Mouse (Mus musculus) gastrocnemius, postnatal 36 days (tissue): ENCODE data around the gene Smim23. TPM values are rescaled to one million over a fixed set of nuclear protein-coding genes. Genes with fewer than 3 reads are reported as not detected.
A peak's percentile ranks its signal among the peaks of the same experiment; 100 is the strongest.

Experiments
- DNase-seq, 2 experiments: peaks; one replicate each; pipeline ENCODE4 v3.0.0; 2022
- intact Hi-C: fragments of 180-260 bp; cut with DNase I; formaldehyde crosslinking; loops from one replicate; pipeline ENCODE4 v1.15.1; 2025
- long read RNA-seq, 2 experiments: library from polyadenylated mRNA; stranded (forward); transcript quantifications; one replicate each; pipeline ENCODE4 v2.0.0; 2021
- total RNA-seq, 2 experiments: library from RNA; stranded (reverse); gene quantifications; 2 replicates each; pipeline ENCODE4 v1.2.3; 2021

The Smim23 gene
- not detected for total RNA-seq
- long read RNA-seq, experiment 1 = 0 reads
- long read RNA-seq, experiment 2 = 0 reads

DNA sequence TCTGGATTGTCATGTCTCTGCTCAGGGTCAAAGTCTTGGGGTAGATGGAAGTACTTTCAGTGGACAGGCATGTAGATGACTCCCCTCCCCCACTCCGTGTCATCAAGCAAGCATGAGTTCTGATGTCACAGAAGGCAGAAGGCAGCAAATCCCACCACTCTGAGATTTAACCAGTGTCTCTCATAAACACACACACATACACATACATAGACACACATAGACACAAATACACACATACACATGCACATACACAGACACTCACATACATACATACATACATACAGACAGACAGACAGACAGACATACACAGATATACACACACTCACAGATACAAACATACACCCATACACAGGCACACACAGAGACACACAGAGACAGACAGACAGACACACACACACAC, at the start of gene Smim23:
TSS of gene Smim23 (minus strand) at position 101 of the 400 bp plus-strand sequence.
- intact Hi-C loops = no loop called here
- no peak for DNase-seq

DNA sequence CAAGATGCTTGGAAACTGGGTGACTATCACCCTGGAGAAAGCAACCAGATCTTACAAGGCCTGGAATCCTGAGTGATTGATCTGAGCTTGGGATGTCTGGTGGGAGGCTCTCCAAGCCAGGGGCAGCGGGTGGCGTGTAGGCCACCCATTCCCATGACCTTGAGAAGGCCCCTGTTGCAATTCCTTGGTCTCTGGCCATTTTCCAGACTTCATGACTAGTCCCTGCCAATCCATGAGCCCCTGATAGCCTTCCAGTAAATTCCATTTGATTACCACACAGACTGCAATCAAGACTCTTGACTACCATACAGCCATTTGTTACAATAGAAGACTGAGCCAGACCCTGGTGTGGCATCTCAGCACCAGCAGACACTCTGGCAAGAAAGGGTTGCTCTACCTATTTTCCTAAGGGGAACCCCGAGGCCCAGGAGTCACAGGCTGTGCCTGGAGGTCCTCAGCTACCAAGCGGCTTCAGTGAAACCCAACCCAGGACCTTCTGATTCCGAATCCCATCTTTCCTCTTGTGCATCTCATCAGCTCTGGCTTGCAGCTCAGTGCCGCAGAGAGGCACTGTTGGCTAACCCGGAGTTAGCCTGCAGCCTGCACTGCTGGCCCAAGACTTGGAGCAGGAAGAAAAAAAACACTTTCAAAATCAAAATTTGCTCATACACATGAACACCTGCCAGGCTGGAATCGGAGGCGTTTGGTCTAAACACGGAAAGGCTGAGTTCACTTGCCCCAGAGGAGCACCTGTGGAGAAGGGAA, 44.4 kb upstream of the Smim23 start:
- DNase-seq = no peak
- intact Hi-C loops = no loop called here

DNA sequence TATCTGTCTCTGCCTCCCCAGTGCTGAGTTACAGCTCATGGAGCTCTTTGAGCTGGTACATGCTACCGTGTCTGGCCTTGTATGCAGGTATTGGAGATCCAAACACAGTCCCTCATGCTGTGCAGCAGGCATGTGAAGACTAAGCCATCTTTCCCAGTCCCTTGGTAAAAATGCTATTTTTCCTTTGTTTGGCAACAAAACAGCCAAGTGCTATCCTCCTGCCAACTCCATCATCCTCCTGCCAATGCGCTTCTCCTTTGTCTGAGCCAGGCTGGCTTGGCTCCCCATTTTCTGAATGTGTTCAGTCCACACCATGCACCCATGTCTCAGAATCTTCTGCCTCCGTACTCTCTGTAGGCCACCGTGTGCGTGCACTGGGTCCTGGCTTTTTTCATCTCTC, 40.2 kb upstream of the Smim23 start:
- DNase-seq = no peak
- intact Hi-C loops = no loop called here

DNA sequence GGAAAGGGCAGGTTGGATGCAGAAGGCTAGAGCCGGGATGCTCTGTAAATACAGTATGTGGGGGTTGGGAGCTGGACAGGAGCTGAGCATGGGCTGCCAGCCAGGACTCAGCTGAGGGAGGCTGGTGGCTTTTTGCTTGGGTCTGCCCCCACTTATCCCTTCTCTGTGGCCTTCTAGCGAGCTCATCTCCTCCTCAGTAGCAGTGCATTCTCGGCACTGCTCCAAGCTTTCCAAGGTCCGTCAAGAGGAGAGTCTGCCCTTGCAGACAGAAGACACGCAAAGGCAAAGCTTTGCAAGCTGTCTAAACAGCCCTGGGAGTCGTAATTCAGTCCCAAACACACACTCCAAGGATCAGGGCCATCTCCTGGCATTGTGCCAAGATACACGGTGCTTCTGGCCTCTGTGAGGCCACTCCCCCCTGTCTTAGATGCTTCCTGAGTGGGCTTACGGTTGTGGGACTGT, 33.0 kb upstream of the Smim23 start:
- intact Hi-C loops = no loop called here
- DNase-seq = no peak

DNA sequence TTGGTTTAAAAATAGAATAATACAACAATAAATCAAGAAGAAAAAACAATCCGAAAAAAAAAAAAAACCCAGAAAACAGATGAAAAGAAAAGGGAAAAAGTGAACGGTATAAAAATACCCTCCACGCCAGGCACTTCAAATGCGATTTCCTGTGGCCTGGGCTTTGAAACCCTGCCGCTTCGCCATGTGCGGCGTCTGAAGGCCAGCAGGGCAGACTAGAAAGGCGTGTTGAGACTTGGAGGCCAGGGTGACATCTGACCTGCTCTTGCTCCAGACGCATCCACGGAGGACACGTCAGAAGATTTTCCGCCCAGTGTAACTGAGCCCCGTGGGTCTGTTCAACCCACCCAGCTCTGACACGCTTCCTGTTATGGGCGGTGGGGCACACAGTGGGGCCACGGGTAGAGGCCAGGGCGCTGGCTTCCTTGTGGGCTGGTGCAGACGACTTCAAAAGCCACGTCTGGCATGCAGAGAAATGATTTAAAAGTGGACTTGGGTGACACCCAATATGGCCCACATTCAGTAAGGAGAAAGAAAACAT, 22.3 kb upstream of the Smim23 start:
- intact Hi-C loops = no loop called here
- DNase-seq = no peak

DNA sequence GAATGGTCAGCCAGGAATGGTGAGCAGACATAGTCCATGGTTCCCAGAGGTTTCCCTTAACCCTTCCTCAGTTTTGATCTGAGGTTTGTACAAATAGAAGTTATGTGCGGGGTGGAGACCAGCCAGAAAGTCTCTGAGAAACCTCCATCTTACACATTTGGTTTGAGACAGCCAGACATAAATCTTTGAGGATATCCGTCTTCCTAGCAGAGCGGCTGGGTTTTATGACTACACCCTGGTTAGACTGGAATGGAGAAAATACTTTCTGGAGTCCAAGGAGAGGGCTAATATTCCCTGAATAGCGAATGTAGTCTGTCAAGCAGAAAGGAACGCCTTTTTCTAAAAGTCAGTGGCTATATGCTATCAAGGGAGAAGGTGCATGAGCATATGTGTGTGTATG, 16.8 kb upstream of the Smim23 start:
- intact Hi-C loops = no loop called here

DNA sequence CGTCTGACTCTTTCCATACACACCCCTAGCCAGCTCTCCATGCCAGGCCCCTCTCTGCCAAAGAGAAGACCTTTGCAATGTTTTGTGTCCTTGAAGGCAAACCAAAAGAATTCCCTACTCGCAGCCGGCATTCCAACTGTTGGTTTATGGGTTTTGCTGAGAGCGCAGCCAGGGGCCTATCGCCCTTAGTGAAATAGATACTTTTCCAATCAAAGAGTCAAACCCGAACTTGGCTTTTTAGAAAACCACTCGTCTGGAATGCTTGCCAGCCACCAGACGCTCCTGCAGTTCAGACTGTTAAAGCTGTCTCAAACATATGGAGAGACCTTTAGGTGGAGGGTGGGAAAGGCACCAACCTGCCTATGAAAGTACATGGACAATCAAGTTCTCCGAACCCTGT, 15.9 kb upstream of the Smim23 start:
- intact Hi-C loops = no loop called here
- DNase-seq = no peak

More for the DNA sequence above, 16.8 kb upstream of the Smim23 start:
- no peak for DNase-seq

DNA sequence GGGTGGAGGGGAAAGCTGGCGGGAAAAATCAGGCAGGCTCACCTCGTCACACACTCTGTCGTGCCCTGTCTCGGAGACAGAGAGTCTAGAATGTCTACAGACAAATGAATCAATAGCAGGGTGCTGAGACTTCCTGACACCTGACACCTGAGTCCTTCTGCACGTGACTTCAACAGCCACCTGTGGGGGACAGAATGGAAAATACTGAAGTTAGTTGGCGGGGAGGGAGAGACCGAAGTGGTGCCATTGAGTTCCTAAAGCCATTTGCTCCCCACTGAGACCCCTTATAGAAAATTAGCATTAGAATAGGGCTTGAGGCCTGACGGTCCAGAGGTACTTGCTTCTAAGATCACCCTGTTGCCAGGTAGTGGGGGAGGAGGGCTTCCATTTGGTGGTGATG, 10.6 kb upstream of the Smim23 start:
- intact Hi-C loops = no loop called here
- DNase-seq = no peak

DNA sequence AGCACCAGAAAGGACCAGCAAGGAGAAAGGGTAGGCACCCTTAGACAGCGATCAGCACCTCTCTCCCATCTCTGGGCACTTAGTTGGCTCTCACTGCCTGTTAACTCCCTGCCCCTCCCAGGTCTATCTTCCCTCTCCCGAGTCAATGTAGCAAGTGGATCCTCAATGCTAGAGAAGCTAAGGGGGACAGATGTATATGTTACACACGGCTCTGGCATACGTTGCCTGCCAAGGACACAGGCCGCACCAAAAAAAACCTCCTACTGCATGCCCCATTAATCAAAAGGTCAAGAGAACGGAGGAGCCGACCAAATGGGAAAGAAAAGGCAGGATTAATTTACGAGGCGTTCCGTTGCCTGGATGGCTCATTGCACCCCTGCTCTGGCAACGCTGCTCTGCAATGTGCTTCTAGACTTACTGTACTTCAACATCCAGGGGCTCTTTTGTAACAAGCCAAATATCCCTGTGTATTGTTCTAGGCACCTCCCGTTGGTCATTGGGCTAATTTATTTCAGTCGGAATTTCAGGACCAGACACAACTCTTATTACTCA, 10.0 kb upstream of the Smim23 start:
- DNase-seq = no peak
- intact Hi-C loops = no loop called here

DNA sequence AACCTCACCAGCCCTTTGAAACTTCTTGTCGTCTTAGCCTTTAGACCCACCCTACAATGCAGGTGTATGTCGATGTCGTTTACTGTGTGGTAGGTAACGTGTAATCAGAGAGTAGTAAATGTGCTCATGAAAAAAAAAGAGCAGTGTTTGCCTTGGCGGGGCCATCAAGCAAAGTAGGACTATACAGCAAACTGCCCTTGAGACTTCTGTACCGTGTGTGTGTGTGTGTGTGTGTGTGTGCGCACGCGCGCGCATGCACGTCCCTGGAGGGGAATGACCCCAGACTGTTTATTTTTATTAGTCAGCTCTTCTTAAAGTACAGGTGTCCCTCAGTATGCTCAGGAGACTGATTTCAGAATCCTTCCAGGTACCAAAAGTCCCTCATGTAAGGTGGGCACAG, 6.8 kb downstream of the Smim23 start:
- intact Hi-C loops = no loop called here
- DNase-seq = no peak

DNA sequence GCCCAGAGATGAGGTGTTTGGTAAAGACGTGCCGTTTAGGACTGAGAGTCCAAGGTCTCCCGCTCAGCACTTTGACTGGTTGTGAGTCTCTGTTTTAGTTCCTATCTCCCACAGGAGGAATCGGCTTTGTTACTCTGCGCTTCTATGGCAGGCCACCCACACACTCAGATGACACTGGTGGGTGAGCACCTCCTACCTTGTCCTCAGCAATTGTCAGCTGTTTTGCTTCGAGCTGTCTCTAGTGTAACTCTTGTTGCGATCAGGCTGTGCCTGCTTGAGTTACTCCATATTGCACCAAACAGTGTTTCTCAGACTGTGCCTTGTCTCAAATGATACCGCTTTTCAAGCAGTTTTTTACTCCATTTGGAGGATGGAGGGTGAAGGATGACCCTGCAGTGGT, 10.1 kb downstream of the Smim23 start:
- intact Hi-C loops = no loop called here
- DNase-seq = no peak

DNA sequence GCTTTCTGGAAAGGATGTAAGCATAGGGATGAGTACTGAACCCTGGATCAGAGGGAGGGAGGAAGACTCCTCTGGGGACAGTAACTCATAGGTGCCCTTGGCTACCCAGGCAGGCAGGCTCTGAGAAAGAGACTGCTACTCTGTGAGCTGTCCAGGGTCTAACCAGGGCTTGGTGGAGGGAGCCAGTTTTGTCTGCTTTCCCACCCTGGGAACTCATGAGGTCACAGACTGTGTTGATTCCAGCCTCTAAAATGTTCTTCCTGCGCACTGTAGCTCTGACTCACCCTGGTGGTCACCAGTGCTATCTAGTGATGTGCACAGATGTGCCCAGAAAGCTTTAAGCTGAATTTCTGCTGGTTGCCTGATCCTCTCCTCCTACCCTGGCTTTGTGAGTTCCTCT, 15.3 kb downstream of the Smim23 start:
- intact Hi-C loops = loop anchor here (5.0 kb wide), 1 partner anchor 338 kb away; the partner anchor contains the start of gene Fgf18
- DNase-seq = no peak

DNA sequence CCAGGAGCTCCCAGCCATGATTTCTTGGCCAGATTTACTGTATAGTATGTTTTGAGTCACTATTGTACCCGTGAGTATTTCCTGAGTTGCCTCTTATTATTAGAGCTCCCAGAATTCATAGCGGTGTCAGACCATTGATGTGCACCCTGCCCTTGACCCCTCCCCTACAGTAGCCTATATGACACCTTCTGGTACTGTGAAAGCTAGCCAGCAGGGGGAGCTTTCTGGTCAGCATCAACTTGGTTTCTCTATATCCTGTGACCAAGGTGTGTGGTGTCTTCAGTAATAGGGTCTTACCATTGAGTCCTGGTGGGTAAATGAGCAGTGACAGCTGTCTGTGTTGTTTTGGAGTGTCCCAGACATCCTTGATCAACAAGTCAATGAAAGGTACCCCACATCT, 18.4 kb downstream of the Smim23 start:
- intact Hi-C loops = loop anchor here (5.0 kb wide), 1 partner anchor 341 kb away; the partner anchor contains the start of gene Fgf18
- DNase-seq = peak in 1 of 2 experiments; percentile 15

DNA sequence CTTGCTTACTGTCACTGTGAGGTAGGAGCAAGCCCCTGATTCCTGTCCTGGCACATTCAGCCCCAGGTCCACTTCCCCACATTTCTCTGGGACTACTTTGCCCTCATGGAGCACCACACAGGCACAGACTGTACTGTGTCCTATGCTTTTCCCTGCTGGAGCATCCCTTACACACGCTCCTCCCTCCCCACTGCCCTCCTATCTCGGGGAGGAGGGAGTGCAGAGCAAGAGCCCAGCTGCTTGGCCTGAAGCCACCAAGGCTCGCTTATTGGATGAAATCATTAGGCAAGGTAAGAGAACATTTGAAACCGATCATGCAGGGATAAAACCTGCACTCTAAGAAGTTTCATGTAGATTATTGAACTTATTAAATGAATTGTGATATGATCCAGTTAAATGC, 20.7 kb downstream of the Smim23 start:
- intact Hi-C loops = no loop called here
- peak in 1 of 2 experiments; percentile 40 for DNase-seq

DNA sequence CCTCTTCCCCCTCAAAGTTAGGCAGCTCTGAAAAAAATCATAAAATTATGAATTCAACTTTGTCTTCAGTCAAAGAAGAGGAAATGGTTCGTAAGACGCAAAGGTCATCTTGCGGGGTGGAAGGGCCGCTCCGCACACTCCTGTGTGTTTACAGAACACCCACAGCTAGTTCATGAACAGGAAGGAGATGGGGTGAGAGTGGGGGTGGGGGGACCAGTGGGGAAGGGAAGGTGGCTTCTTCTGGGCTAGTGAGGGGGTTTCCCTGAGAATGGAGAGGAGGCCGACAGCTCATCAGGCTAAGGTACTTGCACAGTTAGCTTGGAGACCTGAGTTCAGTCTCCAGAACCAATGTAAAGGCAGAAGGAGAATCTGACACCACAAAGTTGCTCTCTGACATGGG, 22.7 kb downstream of the Smim23 start:
- DNase-seq = no peak
- intact Hi-C loops = no loop called here

DNA sequence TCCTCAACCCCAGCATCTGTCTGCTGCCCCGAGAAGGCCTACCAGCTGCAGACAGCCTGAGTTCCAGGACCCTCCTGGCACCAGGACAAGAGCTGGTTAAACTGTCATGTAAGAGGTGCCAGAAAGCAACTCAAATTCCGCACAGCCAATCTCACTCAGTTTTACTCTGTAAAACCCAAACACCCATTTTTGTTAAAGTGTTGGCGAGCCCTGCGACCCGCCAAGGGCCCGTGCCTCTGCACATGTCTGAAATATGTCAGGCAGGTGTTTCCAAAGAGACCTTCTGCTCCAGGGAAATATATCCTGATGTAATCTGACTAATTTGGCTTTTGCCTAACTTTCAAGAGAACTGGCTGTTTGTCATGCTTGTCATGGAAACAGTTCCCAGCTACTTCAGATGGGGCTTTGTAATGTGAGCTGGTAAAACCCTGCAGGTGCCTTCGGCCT, 23.5 kb downstream of the Smim23 start:
- no peak for DNase-seq
- intact Hi-C loops = no loop called here

DNA sequence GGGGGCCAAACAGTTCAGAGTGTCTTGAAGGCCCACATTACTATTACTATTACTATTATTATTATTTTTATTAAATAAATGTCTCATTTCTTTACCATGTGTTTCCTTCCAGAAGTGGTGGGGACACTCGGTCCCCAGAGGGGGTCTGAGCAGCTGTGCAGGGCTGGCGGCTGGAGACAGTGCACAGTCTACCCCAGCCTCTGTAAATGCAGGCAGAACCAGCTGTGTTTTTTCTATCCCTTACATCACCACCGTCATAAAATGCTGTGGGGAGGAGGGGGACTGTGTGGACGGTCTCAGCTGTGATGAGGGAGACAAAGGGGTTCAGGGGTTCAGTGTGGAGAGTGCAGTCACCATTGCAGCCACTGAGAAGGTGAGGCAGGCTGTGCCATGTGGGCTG, 26.0 kb downstream of the Smim23 start:
- intact Hi-C loops = no loop called here
- no peak for DNase-seq

DNA sequence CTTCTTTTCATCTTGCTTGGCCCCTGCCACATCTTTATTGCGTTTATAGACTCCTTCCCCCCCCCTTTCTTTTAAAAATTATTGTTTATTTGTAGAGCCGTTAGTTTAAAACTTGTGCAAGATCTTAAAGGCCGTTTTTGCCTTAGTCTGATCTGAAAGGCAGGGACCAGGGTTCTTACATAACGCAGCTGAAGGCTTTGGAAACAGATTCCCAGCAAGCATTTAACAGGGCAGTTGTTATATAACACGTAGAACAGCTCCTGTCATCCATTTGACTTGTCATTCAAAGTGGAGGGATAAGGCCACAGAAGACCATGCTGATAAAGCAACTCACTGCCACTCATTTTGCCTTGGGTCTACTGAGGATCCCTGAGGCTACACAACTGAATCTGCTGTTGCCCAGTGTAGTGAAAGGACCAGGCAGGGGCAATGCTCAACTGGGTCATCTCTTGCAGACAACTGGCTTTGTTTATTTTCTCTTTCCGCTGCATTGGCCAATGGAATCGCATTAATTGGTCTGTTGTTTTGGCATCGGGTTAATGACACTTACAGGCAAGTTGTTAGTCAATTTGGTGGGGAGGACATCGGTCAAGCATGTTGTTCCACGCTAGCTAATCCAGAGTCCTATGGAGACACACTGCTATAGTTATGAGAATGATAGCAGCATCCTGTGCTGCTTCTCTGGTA, 29.5 kb downstream of the Smim23 start:
- no peak for DNase-seq
- intact Hi-C loops = no loop called here

DNA sequence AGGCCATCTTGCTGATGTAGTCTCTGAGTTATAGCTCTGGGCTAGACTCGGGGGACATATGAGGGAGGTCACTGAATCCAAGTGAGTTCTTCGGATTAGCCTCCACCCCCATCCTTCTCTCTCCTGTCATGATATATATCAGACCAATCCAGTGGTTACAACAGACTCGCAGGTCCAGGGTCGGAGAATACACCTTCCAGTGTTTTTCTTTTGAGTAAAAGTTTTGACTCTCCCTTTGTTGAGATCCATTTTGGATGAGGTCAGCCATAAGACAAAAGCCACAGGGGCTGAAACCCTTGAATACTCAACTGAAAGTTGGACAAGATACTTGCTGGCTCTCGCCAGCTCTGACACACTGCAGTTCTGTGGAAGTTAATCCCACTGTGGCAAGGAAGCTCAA, 38.2 kb downstream of the Smim23 start:
- intact Hi-C loops = no loop called here
- DNase-seq = peak in 1 of 2 experiments; percentile 12

DNA sequence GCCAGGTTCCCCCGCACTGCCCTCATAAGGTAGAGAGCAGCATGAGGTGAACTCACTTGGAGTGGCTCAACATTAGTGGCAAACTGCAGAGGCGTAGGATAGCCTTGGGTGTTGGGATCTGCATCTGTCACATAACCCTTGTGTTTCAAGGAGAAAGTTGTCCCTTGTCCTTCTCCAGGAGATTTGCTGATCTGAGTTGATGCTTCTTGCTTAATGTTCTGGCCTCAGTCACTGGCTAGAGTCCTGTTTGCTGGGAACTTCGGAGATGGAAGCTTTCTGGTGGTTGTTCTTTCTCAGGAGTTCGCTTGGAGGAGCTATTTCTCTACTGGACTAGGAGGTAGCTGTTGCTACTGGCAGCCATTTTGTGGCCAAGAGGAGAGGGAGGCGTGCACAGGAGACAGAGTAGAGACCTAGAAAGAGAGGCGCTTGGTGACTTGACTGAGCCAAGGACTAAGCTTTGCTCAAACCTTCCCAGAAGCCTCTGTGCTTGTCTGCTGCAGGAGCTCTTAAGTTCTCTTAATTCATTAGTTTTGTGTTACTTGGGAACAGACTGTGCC, 38.7 kb downstream of the Smim23 start:
- intact Hi-C loops = no loop called here
- no peak for DNase-seq

DNA sequence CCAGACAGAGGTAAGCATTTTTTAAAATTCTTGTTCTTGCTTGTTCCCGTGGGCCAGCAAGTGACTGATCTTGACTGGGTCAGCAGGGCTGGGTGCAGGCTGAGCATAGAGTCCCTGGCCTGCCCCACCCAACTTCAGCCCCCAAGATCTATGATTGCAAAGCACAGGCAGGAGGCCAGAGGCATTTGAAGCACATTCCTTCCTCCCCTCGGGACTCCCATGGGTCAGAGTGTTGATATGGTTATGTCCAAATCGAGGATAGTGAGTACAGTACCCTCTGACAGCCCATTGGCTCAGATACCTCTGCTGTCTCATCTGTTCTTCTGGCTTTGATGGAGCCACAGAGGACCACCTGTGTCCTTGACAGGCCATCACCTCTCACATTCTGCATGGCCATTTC, 41.7 kb downstream of the Smim23 start:
- peak in 1 of 2 experiments; percentile 35 for DNase-seq
- intact Hi-C loops = no loop called here
